15 mouse cellular contexts compared by ENCODE assay signal in the genomic region with DNA sequence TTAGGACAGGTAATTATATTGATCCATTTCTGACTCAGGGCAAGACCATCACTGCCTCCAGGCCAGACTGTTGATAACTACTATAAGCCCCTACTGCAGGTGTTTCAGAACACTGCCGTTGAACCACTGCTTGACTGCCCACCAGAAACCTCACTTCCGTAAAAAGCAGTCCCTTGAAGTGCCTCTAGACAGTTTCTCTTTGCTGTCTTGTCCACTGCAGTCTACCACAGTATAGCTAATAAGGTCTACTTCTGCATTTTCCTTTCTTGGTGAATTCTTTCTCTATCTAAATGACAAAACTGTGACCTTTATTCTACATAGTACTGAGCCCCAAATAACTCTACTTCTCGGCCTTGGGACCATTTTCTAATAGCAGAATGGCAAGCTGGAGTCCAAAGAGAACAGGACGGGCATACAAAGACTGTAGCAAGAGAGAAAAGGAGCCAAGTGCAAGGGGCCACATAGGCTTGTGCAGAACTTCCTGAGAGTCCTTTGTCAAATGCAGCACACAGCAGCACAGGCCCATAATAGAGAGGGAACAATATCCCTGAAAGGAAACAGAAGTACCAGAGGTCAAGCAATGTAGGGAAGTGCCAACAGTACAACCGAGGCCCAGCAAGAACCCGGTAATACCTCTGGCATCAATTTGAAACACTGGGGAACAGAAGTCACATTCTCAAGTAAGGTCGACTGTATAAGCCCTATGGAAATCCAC. TPM values are rescaled to one million over a fixed set of nuclear protein-coding genes. Genes with fewer than 3 reads are reported as not detected.
DNase-seq lines count a peak whose midpoint lies in the region; ATAC-seq and TF ChIP-seq lines count a peak whose summit lies in the region.
"Had no signal": no experiment of that assay in that cellular context is flagged by ENCODE, and none has a peak within 500 bp of the region (broad histone marks: within the 10 kb centered on the region; RNA-seq: fewer than 3 reads in every experiment).

No protein-coding gene starts in this region.

- H3K4me2 ChIP-seq in heart, embryonic 12.5 days: no peak overlapping the region
- H3K4me2 ChIP-seq in neural tube, embryonic 15.5 days: no peak overlapping the region
- H3K4me2 ChIP-seq: limb, embryonic 12.5 days; midbrain, embryonic 11.5 days; neural tube, embryonic 13.5 days had no signal

- H3K79me2 ChIP-seq in heart, adult 2 months (replicated peaks; ENCODE audit: control insufficient read depth, insufficient read depth, low read length): peaks cover 6% of the 10 kb centered on the region

- ATAC-seq in heart, embryonic 12.5 days (ENCODE audit: insufficient number of reproducible peaks, low FRiP score): no peak
- ATAC-seq in megakaryocyte, adult 5-6 weeks (ENCODE audit: poor library complexity, severe bottlenecking): peak; percentile 90
- no peak for ATAC-seq in neural tube, embryonic 15.5 days (ENCODE audit: low FRiP score)
- ATAC-seq: forebrain, postnatal 0 days; inflammation-experienced regulatory T-cells, adult 6 months had no signal

- no peak overlapping the region for H3K9ac ChIP-seq in heart, adult 2 months (ENCODE audit: low read depth, low read length)
- no peak overlapping the region for H3K9ac ChIP-seq in heart, embryonic 12.5 days
- H3K9ac ChIP-seq in neural tube, embryonic 15.5 days (replicated peaks): no peak overlapping the region
- H3K9ac ChIP-seq: forebrain, postnatal 0 days; limb, embryonic 12.5 days; neural tube, embryonic 13.5 days had no signal

- intact Hi-C loops in heart, adult 2 months (cut with DNase I): no loop called here

- peak overlapping the region; percentile 13; the same call in 1 of the 2 replicates for H3K27ac ChIP-seq in heart, adult 2 months
- no peak overlapping the region for H3K27ac ChIP-seq in heart, embryonic 12.5 days (ENCODE audit: poor library complexity, severe bottlenecking)
- H3K27ac ChIP-seq in neural tube, embryonic 15.5 days (replicated peaks): no peak overlapping the region
- H3K27ac ChIP-seq: limb, embryonic 12.5 days; neural tube, embryonic 13.5 days had no signal

- no peak for TF ChIP-seq EP300 in heart, adult 2 months (IDR thresholded peaks at IDR 0.05; ENCODE audit: insufficient read depth, low read depth, low read length)

- H3K36me3 ChIP-seq in heart, adult 2 months (ENCODE audit: control insufficient read depth, insufficient read depth, low read length): peaks cover 21% of the 10 kb centered on the region
- H3K36me3 ChIP-seq in heart, embryonic 12.5 days: 0 out of 2 replicates have a peak, but pooled peaks cover 2% of the 10 kb centered on the region
- no peaks in the 10 kb centered on the region for H3K36me3 ChIP-seq in neural tube, embryonic 15.5 days
- H3K36me3 ChIP-seq: neural tube, embryonic 13.5 days had no signal

- H3K27me3 ChIP-seq in heart, adult 2 months (ENCODE audit: control insufficient read depth, insufficient read depth, low read length): no peaks in the 10 kb centered on the region
- H3K27me3 ChIP-seq in heart, embryonic 12.5 days (replicated peaks): no peaks in the 10 kb centered on the region
- H3K27me3 ChIP-seq in neural tube, embryonic 15.5 days (replicated peaks): no peaks in the 10 kb centered on the region
- H3K27me3 ChIP-seq: limb, embryonic 12.5 days; neural tube, embryonic 13.5 days had no signal

- peaks cover 19% of the 10 kb centered on the region for H3K4me1 ChIP-seq in heart, adult 2 months (ENCODE audit: control insufficient read depth, insufficient read depth, low read length)
- peaks cover 12% of the 10 kb centered on the region; the same call in 1 of the 2 replicates for H3K4me1 ChIP-seq in heart, embryonic 12.5 days (replicated peaks)
- H3K4me1 ChIP-seq in neural tube, embryonic 15.5 days: no peaks in the 10 kb centered on the region
- H3K4me1 ChIP-seq: limb, embryonic 12.5 days; neural tube, embryonic 13.5 days had no signal

- TF ChIP-seq CTCF in heart, adult 2 months (IDR thresholded peaks at IDR 0.05): no peak

- H3K9me3 ChIP-seq in heart, embryonic 12.5 days (replicated peaks): no peaks in the 10 kb centered on the region
- H3K9me3 ChIP-seq in neural tube, embryonic 15.5 days (replicated peaks): no peaks in the 10 kb centered on the region
- H3K9me3 ChIP-seq: limb, embryonic 12.5 days; neural tube, embryonic 13.5 days had no signal

- H3K4me3 ChIP-seq in heart, adult 2 months: no peak overlapping the region
- no peak overlapping the region for H3K4me3 ChIP-seq in heart, embryonic 12.5 days
- no peak overlapping the region for H3K4me3 ChIP-seq in neural tube, embryonic 15.5 days (replicated peaks)
- H3K4me3 ChIP-seq: limb, embryonic 12.5 days; neural tube, embryonic 13.5 days had no signal

- TF ChIP-seq POLR2A in heart, adult 2 months (IDR thresholded peaks at IDR 0.05; ENCODE audit: insufficient read depth, low read depth, low read length): no peak

- no peak for DNase-seq in heart, adult 2 months
- DNase-seq in lung, postnatal 36 days: peak; percentile 43
- DNase-seq in lung, postnatal 14 days: no peak
- no peak for DNase-seq in left cerebral cortex, adult 11 months (ENCODE audit: low spot score)
- DNase-seq in embryo, embryonic 11 days: no peak
- DNase-seq: adrenal gland, postnatal 25 days; cerebellum, postnatal 10 days; forebrain, postnatal 0 days had no signal

- 29% methylated on average over 7 of the region's 7 CpGs for WGBS in heart, adult 2 months
- WGBS in heart, embryonic 12.5 days: 75% methylated on average over 7 of the region's 7 CpGs
- WGBS in neural tube, embryonic 15.5 days: 79% methylated on average over 7 of the region's 7 CpGs

RNA-seq across cellular contexts. Expression of gene Lnpep, which starts 37.4 kb away (rescaled TPM):
- total RNA-seq in heart, adult 2 months (2021): 100 to 1,000 TPM; 139 to 184 TPM
- polyA plus RNA-seq in heart, adult 2 months (2012; rRNA removed): 17.5 and 41.0 TPM in 2 replicates
- 13.8 and 15.1 TPM in 2 replicates for polyA plus RNA-seq in heart, embryonic 12.5 days (2016; fragmentation: Nextera tagmentation; extraction: Ambion mirVana)
- 89.2 and 89.9 TPM in 2 replicates for total RNA-seq in megakaryocyte, adult 5-6 weeks (2015)
- 57.6 and 72.7 TPM in 2 replicates for total RNA-seq in megakaryocyte, adult 5-6 weeks (2017)
- polyA plus RNA-seq in neural tube, embryonic 15.5 days (2015; fragmentation: Nextera tagmentation; extraction: Ambion mirVana): 8.7 and 9.0 TPM in 2 replicates
